Mouse (Mus musculus) mesoderm, embryonic 11.5 days (tissue): Measurements from ENCODE around the gene Gla.
A peak's percentile ranks its signal among the peaks of the same experiment; 100 is the strongest.

ENCODE experiments used
- DNase-seq: peaks from one replicate; pipeline ENCODE4 v3.0.0-alpha.2; 2012; ENCODE audit warnings: low read depth, low spot score

Gla gene

DNA sequence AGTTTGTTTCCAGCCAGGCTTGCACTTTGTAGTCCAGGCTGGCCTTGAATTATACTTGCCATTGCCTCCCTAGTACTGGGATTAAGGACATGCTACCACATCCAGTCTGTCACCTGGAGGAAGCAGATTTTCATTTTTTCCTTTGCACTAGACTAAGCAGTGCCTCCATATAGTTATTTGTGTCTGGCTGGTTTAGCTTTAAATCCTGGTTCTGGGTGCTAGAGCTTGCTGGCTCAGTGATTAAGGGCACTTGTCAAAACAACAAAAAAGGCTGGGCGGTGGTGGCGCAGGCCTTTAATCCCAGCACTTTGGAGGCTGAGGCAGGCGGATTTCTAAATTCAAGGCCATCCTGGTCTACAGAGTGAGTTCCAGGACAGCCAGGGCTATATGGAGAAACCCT, 11.9 kb downstream of the Gla start:
- no peak for DNase-seq

DNA sequence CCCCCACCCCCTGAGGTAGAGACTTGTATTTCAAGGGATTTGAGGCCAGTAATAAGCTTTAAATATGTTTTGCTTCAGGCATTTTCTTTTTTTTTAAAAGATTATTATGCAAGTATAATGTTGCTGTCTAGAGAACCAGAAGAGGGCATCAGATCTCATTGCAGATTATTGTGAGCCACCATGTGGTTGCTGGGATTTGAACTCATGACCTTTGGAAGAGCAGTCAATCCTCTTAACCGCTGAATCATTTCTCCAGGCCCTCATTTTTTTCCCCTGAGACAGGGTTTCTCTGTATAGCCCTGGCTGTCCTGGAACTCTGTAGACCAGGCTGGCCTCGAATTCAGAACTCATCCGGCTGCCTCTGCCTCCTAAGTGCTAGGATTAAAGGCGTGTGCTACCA, 12.7 kb downstream of the Gla start:
- DNase-seq: no peak

DNA sequence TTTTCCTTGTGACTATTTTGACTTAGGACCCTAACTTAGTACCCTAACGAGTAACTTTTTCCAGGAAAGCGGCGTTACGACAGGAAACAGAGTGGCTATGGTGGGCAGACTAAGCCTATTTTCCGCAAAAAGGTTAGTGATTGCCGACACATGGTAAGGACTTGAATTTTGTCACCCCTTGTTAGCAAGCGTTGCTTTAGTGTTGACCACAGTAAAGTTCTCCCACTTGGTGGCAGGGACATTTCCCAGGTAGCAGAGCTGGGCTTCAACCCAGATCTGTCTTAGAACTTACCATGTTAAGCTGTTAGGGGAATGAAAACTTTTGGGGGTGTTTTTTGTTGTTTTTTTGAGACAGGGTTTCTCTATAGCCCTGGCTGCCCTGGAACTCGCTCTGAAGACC, 14.5 kb downstream of the Gla start:
- DNase-seq: no peak

DNA sequence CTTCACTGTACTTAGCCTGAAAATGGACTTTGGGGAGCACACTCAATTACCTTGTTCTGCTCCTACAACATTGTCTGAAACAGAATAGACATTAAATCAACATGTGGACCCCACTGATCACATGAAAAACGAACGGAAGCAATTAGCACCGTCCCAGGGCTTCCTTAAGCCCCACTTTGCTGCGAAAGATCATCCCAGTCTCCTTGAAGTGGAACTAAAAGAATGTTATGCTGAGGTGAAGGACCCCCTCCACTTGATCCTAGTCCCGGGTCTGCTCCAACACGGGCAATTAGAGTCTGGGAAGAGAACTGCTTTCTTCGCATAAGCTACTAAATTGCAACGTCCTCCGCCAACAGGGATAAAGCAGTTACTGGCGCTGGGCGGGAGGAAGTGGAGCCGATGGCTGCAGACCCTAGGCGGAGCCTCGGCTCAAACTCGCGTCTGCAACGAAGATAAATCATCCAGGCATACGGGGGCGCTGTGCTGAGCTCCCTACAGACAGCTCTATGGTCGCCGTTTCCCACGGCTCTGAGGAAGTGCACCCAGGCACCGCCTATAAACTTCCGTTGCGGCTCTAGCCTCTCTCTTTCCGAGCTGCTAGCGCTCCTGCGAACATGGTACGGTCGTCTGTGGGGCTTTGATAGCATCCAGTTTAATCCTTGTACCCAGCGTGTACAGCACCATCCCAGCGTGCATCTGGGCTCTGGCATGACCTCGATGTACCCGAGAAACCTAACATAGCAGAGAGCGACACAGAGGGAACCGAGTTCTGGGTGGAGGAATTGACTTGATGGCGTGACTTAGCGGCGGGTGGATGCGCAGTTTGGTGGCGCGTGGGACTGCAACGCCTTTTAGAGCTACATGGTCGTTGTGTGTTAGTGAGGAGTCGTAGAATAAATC, 15.6 kb downstream of the Gla start, which contains the start of gene Rpl36a:
Gene Rpl36a, plus strand, starts transcription at position 552 of the 900 bp plus-strand sequence.
- peak; percentile 94 for DNase-seq

DNA sequence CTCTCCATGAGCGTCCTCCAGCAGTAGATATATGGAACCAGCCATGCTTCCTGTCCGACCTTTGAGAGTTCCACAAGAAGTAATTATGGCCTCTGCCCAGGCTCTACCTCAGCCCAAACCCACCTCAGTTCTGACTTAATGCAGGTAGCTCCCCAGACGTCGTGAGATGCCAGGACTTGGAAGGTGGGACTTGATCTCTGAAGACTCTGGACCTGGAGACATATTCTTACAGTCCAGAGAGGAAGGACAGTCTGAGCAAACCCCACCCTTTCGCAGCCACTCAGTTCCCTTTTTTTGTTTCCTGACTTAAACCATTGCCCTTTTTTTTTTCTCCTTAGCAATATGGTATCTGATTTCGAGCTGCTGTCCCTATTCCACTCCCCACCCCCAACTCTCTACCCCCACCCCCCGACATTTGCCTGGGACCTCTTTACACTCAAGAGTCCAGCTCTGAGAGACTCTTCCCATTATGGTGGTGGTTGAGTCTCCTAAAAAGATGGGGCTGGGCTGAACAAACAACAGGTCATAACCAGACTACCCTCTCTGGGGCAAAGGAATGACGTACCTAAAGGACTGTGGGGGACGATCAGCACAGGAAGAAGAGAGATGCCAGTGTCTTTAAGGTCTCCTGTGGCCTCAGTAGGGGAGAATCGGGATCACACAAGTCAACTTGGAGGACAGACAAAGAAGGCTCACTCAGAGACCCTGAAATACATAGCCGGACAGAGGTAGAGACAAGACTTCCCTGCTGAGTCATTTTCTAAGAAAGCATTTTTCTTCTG, 17.8 kb downstream of the Gla start, which contains the start of gene Btk:
Gene Btk, minus strand, starts transcription at position 683 of the 782 bp plus-strand sequence.
- no peak for DNase-seq

DNA sequence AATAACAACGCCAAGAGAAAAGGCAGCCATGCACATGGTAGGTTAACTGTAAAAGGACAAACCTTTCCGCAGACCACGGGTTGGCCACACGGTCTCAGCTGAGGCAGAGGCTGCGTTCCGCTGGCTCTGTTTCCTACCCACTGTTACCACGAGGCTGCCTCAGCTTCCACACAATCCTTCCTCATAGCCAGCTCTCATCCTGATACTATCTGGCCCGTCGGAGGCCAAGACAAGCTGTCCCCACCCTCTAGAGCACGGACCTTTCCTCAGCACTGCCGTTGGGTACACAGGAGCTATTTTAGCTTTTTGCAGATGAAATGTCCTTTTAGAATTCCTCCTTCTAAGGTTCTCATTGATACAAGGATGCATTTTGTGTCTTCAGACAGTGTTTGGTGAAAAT, 18.7 kb downstream of the Gla start:
- DNase-seq: no peak

DNA sequence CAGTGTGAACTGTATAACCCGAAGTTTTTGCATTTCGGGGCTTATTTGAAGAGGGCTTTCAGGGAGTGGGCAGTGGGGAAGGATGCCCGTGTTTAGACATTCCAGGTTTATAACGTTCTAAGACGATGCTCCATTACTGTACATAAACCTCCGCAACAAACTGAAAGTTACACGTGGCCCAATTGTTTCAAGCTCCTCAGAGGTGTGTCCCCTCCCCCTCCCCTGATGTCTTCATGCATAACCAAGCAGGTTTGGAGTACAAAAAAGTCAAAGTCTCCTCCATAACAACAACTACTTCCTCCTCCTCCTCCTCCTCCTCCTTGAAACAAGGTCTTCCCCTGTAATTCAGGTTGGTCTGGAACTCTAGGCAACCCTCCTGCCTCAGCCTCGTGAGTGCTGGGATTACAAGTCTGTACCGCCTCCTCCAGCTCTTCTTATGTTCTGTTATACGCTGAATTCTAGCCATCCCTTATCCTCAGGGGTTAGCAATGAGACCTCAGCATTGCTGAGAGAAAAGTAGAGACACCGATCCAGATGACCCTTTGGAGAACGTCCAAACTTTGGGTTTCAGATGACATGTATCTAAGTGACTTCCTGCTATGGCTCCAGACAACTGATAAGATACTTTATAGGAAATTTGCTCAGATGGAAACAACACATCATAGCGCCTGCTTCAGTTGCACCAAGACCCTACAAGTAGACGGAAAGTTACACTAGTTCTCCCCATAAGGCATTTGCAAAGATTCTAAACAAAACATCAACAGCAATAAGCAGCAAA, 20.2 kb downstream of the Gla start:
- no peak for DNase-seq

DNA sequence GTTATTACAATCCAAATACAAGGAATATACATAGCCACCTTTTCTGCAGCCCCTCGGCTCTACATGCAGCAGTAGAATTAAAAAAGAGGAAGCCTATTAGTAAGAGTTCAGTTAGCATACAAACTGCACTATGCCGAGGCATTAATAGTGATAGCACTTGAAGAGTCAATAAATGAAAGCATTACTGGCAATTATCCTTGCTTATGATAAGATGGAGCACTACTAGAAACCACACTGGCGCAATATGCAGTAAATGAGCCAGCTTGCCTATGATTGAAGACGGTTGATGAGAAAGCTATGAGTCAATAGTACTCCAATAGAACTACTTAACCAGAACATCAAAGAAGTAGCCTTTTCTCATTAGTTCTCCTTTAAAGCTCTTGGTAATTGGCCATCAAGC, 23.0 kb downstream of the Gla start:
- no peak for DNase-seq

DNA sequence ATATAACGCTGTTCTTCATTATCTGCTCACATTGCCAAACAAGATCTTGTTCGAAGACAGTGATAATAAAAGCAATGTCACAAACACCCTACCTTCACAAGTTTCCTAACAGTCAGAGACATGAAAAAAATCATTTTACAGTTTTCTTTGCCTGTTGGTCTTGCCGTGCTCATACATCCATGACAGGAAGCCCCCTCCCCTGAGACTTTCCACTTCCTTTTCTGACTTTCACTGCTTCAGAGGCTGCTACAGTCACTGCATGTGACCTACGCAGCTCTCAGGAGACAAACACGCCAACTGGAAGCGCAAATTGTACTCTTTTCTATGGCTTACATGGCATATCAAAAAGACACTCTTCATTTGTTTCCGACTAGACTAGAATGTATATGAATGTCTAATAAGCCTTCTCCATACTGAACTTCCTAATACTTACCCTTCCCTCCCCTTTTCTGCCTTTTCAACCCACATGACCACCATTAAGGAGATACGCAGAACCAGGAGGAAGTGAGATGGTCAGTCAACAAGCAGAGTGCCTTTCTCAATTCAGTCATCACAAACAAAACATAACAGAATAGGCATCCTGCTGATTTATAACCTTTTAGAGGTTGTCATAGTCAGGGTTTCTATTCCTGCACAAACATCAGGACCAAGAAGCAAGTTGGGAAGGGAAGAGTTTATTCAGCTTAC, 34.2 kb downstream of the Gla start:
- no peak for DNase-seq

DNA sequence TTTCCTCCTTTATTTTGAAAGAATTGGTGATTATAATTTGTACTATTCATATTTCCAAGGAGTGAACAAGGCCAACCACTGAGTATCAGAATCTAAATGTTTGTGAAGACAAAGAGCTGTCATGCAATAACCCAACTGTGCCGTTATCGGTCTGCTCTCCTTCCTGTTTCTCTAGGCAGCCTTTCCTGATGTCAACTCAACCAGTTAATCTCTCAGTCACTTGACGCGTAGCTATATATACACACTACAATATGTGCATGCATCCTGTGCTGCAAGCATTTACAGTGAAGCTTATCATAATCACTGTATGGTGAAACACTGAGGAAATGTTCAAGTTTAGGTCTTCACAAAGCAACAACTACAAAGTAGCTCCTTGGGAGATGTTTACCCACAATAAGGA, 36.6 kb downstream of the Gla start:
- DNase-seq: no peak

DNA sequence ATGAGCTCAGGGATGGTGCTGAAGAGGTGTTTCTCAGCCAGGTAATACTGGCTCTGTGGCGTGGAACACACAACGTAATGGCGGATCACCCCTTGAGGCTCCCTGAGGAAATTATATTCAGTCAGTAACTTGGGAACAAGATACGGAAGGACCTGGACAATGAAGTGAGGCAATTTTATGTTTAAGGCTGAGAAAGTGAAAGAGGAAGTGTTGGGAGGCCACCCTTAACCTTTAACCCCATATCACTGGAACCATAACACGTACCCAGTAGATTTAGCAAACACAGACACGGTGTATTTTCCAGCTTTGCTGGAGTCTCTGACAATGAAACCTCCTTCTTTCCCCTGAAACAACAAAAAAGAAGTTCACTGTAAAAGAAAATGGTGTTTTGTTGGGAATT, 46.5 kb downstream of the Gla start:
- DNase-seq: no peak

DNA sequence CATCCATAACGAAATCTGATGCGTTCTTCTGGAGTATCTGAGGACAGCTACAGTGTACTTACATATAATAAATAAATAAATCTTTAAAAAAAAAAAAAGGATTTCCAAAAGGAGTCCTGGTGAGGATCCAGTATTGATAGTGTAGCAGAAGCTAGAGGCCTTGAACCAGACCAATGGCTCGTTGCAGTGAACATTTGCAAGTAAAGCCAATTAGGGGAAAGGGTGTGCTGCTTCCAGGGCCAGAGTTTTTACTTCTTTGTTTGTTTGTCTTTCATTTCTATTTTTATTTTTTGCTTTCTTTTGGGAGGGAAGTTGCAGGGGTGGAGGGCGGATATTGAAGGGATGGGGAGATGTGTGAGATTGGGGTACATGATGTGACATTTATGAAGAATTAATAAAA, 47.6 kb downstream of the Gla start:
- DNase-seq: no peak

DNA sequence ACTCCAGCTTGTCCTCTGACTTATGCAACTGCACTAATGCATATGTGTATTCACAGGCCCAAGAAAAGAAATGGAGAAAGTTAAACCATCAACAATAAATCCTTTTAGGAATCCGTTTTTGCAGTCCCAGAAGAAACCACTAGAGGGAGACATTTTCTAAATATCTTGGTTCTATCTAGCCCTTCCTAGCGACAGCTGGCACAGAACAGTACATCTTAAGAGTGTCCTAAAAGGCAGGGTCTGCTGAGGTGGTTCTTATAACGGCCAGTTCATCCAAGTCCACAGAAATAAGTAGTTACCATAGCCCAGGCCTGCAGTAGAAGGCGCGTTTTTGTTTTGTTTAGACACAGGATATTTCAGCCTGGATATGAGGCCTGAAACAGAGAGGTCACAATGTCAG, 50.0 kb downstream of the Gla start:
- peak; percentile 64 for DNase-seq

DNA sequence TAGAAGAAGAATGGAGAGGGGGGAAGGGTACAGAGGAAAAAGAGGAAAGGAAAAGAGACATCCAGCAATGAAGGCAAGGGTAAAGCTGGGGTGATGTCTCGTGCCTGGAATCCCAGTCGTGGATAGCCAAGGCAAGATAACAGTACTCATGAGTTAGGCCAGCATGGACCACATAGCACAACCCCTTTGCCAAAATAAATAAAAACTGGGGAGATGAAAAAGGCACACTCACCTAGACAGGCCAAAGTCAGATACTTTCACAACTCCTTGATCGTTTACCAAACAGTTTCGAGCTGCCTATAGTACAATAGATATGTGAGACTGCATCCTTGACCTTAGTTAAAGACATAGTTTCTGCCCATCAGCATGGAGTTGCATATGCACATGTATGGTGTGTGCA, 53.6 kb downstream of the Gla start:
- DNase-seq: no peak

DNA sequence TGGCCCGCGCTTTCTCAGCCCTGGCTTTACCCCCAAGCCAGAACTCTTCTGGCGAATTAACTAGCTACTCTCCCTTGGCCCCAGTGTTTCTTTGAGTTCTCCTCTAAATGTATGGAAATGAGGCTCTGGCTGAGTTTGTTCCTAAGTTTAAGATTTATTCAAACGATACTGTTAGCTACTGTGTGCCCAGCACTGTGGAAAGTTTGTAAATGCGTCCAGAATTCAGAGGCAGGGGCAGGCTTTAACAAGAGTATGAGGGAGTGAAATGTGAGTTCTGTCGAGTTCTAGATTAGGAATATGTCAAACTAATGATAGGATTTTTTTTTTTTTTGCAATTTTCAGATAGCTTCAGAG, 59.0 kb downstream of the Gla start:
- no peak for DNase-seq

DNA sequence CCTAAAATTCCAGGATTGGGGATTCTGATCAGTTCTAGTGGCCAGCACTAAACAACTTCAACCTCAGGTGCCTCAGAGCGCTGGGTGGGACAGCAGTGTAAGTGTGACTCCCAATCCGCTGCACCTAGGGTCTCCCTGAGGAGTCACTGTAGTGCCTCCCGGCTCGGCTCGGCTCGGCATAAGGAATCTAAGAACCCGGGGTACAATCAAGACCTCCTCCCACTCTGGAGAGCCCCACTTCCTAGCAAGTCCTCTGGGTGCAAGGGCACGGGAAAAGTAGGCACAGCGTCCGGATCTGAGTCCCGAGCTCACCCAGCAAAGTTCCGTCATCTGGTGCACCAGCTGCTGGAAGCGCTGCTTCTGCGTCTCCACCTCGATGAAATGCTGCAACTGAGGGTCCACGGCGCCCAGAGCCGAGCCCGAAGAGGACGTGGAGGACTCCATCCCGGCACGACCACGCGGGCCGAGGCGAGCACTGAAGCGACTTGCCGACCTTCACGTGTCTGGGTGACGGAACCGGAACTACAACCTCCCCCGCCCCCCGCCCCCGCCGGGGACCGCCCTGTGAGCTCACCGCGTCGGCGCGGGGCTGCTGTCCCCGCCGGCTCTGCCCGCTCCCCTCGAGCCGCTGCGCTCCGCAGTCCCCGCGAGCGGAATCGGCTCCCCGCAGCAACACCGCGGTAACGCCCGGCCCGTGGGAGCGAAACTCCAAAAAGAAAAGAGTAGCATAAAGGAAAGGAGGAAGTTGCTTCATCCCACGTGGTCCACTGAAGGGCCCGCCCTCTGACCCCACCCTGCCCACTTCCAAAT, 59.6 kb downstream of the Gla start, which contains the start of gene Timm8a1:
Gene Timm8a1, minus strand, starts transcription at position 721 of the 810 bp plus-strand sequence.
- peak; percentile 51 for DNase-seq

DNA sequence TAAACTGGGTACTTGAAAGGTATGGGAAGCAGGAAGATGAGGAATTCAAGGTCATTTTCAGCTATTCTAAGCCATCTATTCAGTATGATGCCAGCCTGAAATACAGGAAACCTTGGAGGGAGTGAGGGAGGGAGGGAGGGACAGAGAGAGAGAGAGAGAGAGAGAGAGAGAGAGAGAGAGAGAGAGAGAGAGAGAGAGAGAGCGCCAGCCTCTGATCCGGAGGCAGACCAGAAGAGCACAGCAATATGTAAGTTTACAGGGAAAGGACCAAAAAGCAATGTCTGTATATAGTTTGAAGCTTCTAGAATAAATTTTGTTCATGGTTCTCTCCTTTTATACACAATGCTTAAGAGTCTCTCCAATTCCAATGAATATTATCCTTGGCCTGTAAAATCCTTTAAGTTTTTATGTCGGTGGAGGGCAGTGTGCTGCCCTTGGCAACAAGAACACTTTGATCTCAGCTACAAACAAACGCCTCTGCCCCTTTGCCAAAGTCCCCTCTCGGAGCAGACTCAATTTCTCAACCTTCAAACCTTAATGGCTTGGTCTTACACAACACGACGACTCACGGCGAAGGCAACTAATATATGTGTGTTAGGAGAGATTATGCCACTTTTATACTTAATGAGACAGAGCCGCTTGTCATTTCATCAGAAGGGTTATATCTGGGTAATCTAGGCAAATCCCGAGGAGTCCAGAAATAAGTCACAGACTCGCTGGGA, 60.4 kb downstream of the Gla start:
- peak; percentile 5 for DNase-seq

DNA sequence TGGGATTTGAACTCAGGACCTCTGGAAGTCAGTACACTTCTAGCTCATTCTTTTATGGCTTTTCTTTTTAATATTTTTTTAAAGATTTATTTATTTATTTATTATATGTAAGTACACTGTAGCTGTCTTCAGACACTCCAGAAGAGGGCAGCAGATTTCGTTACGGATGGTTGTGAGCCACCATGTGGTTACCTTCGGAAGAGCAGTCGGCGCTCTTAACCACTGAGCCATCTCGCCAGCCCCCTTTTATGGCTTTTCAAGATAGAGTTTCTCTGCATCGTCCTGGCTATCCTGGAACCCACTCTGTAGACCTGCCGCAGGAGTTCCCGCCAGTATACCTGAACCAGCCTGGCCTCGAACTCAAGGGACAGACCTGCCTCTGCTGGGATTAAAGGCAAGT, 61.1 kb downstream of the Gla start:
- peak; percentile 1 for DNase-seq
